Mouse (Mus musculus): ENCODE measurements at regions not wholly inside any gene's neighbourhood (a gene's known extent, or its start where the extent isn't known, plus 50 kb on each side); places are given as distances from the start of the nearest gene placed in this dataset.

- DNase-seq (ENCODE audit: low read depth) = no peak
Measured at GRCm38 (mm10) chr2:64706646-64707177, 318.1 kb downstream of the Grb14 start.

- no peak for DNase-seq (ENCODE audit: low read depth)
Measured at GRCm38 (mm10) chr2:64695974-64696373, 328.8 kb downstream of the Grb14 start.

- no peak for DNase-seq (ENCODE audit: low read depth)
Measured at GRCm38 (mm10) chr2:64691444-64691843, 333.3 kb downstream of the Grb14 start.

- no peak for DNase-seq (ENCODE audit: low read depth)
Measured at GRCm38 (mm10) chr2:64690996-64691395, 333.8 kb downstream of the Grb14 start.

- DNase-seq (ENCODE audit: low read depth) = no peak
Measured at GRCm38 (mm10) chr2:64686781-64687180, 338.0 kb downstream of the Grb14 start.

- DNase-seq (ENCODE audit: low read depth) = no peak
Measured at GRCm38 (mm10) chr2:64649614-64650013, 375.2 kb downstream of the Grb14 start.

GRCm38 (mm10) chr2:64616931-64617330 lies 407.9 kb downstream of the Grb14 start:
- DNase-seq (ENCODE audit: low read depth) = no peak

- DNase-seq (ENCODE audit: low read depth) = no peak
Measured at GRCm38 (mm10) chr2:64606864-64607263, 417.9 kb downstream of the Grb14 start.

GRCm38 (mm10) chr2:64582258-64582657 lies 442.5 kb downstream of the Grb14 start:
- no peak for DNase-seq (ENCODE audit: low read depth)

GRCm38 (mm10) chr2:64536032-64536431 lies 438.2 kb upstream of the Fign start:
- no peak for DNase-seq (ENCODE audit: low read depth)

- no peak for DNase-seq (ENCODE audit: low read depth)
Measured at GRCm38 (mm10) chr2:64535351-64535851, 437.6 kb upstream of the Fign start.

- DNase-seq (ENCODE audit: low read depth) = no peak
Measured at GRCm38 (mm10) chr2:64534869-64535268, 437.0 kb upstream of the Fign start.

GRCm38 (mm10) chr2:64534344-64534743 lies 436.5 kb upstream of the Fign start:
- DNase-seq (ENCODE audit: low read depth) = no peak

GRCm38 (mm10) chr2:64522722-64523121 lies 424.9 kb upstream of the Fign start:
- no peak for DNase-seq (ENCODE audit: low read depth)

GRCm38 (mm10) chr2:64522233-64522632 lies 424.4 kb upstream of the Fign start:
- DNase-seq (ENCODE audit: low read depth) = no peak

- no peak for DNase-seq (ENCODE audit: low read depth)
Measured at GRCm38 (mm10) chr2:64495725-64496124, 397.9 kb upstream of the Fign start.

- DNase-seq (ENCODE audit: low read depth) = no peak
Measured at GRCm38 (mm10) chr2:64466412-64466970, 368.7 kb upstream of the Fign start.

GRCm38 (mm10) chr2:64462466-64463114 lies 364.8 kb upstream of the Fign start:
- DNase-seq (ENCODE audit: low read depth) = no peak

GRCm38 (mm10) chr2:64462041-64462440 lies 364.2 kb upstream of the Fign start:
- no peak for DNase-seq (ENCODE audit: low read depth)

GRCm38 (mm10) chr2:64461636-64462035 lies 363.8 kb upstream of the Fign start:
- DNase-seq (ENCODE audit: low read depth) = no peak

GRCm38 (mm10) chr2:64458171-64458570 lies 360.3 kb upstream of the Fign start:
- peak; percentile 28 for DNase-seq (ENCODE audit: low read depth)

GRCm38 (mm10) chr2:64452690-64453089 lies 354.9 kb upstream of the Fign start:
- DNase-seq (ENCODE audit: low read depth) = no peak

- DNase-seq (ENCODE audit: low read depth) = no peak
Measured at GRCm38 (mm10) chr2:64451614-64452317, 353.9 kb upstream of the Fign start.
